Mouse (Mus musculus): ENCODE data around the gene Pxdc1. TPM values are rescaled to one million over a fixed set of nuclear protein-coding genes. Genes with fewer than 3 reads are reported as not detected.

Gene Pxdc1
- 1 to 10 TPM; 4.1 to 5.1 TPM for total RNA-seq (2021)
- long read RNA-seq, experiment 1, partial matches to known transcripts: 0 of 5 reads
- long read RNA-seq, experiment 1, other reads (novel, unspliced or antisense): 2 of 5 reads
- long read RNA-seq, experiment 2, partial matches to known transcripts: 0 of 2 reads
- long read RNA-seq, experiment 2, other reads (novel, unspliced or antisense): 0 of 2 reads

GRCm38 (mm10) chr13:34653391-34653790 is at the start of gene Pxdc1:
Pxdc1 (minus strand) TSS chr13:34653486.
- peak; percentile 20 to 52 for DNase-seq

- DNase-seq: no peak
Observed at GRCm38 (mm10) chr13:34700630-34701029, 47.3 kb upstream of the Pxdc1 start.

- no peak for DNase-seq
Observed at GRCm38 (mm10) chr13:34700091-34700490, 46.8 kb upstream of the Pxdc1 start.

GRCm38 (mm10) chr13:34696734-34697332 is 43.5 kb upstream of the Pxdc1 start:
- no peak for DNase-seq

- no peak for DNase-seq
Observed at GRCm38 (mm10) chr13:34693111-34693510, 39.8 kb upstream of the Pxdc1 start.

GRCm38 (mm10) chr13:34691049-34691448 is 37.8 kb upstream of the Pxdc1 start:
- no peak for DNase-seq

- DNase-seq: peak; percentile 48 to 61
Observed at GRCm38 (mm10) chr13:34685008-34685765, 31.9 kb upstream of the Pxdc1 start.

- no peak for DNase-seq
Observed at GRCm38 (mm10) chr13:34683762-34684488, 30.6 kb upstream of the Pxdc1 start.

GRCm38 (mm10) chr13:34683270-34683669 is 30.0 kb upstream of the Pxdc1 start:
- DNase-seq: no peak

GRCm38 (mm10) chr13:34676507-34676906 is 23.2 kb upstream of the Pxdc1 start:
- DNase-seq: no peak

- no peak for DNase-seq
Observed at GRCm38 (mm10) chr13:34675847-34676383, 22.6 kb upstream of the Pxdc1 start.

- DNase-seq: no peak
Observed at GRCm38 (mm10) chr13:34673354-34673753, 20.1 kb upstream of the Pxdc1 start.

GRCm38 (mm10) chr13:34669919-34670865 is 16.9 kb upstream of the Pxdc1 start:
- DNase-seq: no peak

- no peak for DNase-seq
Observed at GRCm38 (mm10) chr13:34667197-34667596, 13.9 kb upstream of the Pxdc1 start.

GRCm38 (mm10) chr13:34665074-34665473 is 11.8 kb upstream of the Pxdc1 start:
- DNase-seq: no peak

- DNase-seq: no peak
Observed at GRCm38 (mm10) chr13:34663762-34664161, 10.5 kb upstream of the Pxdc1 start.

- DNase-seq: no peak
Observed at GRCm38 (mm10) chr13:34659507-34659906, 6.2 kb upstream of the Pxdc1 start.

GRCm38 (mm10) chr13:34656351-34656750 is 3.1 kb upstream of the Pxdc1 start:
- DNase-seq: no peak

- peak; percentile 73 to 78 for DNase-seq
Observed at GRCm38 (mm10) chr13:34652353-34653241, 689 bp downstream of the Pxdc1 start.

GRCm38 (mm10) chr13:34652016-34652352 is 1.3 kb downstream of the Pxdc1 start:
- DNase-seq: no peak
